8 mouse cellular contexts compared by ENCODE assay signal in the genomic region with DNA sequence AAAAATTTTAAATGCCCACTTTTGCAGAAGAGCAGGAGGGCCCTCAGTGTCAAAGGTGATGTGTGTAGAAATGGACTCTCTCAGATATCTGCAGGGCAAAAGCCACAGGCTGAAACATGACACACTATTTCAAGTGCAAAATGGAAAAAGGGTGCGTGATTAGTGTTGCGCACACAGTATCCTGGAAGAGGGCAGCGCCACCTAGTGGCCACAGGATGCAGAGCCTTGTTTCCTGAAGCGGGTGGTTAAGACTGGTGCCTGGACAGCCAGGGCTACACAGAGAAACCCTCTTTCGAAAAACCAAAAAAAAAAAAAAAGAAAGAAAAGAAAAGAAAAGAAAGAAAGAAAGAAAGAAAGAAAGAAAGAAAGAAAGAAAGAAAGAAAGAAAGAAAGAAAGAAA. TPM values are rescaled to one million over a fixed set of nuclear protein-coding genes. Genes with fewer than 3 reads are reported as not detected.
DNase-seq lines count a peak whose midpoint lies in the region; ATAC-seq lines count a peak whose summit lies in the region.

No protein-coding gene starts in this region.

- peak; percentile 92 for DNase-seq in NIH3T3 (ENCODE audit: low read depth)
- DNase-seq in cerebellum, adult 8-10 months: peak; percentile 76
- peak; percentile 51 to 90 for DNase-seq in frontal cortex, adult 2 months (ENCODE audit: extremely low spot score in 1 of 2, low spot score in 1 of 2)
- DNase-seq in hindlimb bud, embryonic 11.5 days (ENCODE audit: extremely low spot score, low read depth, low spot score): peak; percentile 77
- peak; percentile 84 to 89 for DNase-seq in left cerebral cortex, adult 18-20 months (ENCODE audit: low spot score in 2 of 2)
- peak; percentile 89 for DNase-seq in right cerebral cortex, postnatal 14 days
- DNase-seq in urinary bladder, postnatal 14 days (ENCODE audit: low spot score): peak; percentile 84

- peak; percentile 97 for ATAC-seq in megakaryocyte progenitor cell, adult 5-6 weeks (replicated peaks; ENCODE audit: poor library complexity)

RNA-seq across cellular contexts. Expression of a gene that starts 15.6 kb away (rescaled TPM):
- polyA plus RNA-seq in frontal cortex, adult 2 months (2012; rRNA removed): 9.5 and 11.2 TPM in 2 replicates
- total RNA-seq in left cerebral cortex, adult 18-20 months (2021): 10 to 100 TPM; 12.3 to 14.1 TPM
- total RNA-seq in megakaryocyte progenitor cell, adult 5-6 weeks (2015): 0.10 TPM in 1 of 2 replicates, not detected in the other
- total RNA-seq in megakaryocyte progenitor cell, adult 5-6 weeks (2017): not detected in 2 replicates

RNA-seq across cellular contexts. Expression of a gene that starts 57.5 kb away (rescaled TPM):
- polyA plus RNA-seq in frontal cortex, adult 2 months (2012; rRNA removed): not detected in 2 replicates
- total RNA-seq in left cerebral cortex, adult 18-20 months (2021): not detected
- total RNA-seq in megakaryocyte progenitor cell, adult 5-6 weeks (2015): not detected in 2 replicates
- total RNA-seq in megakaryocyte progenitor cell, adult 5-6 weeks (2017): not detected in 2 replicates

Comparison
In these comparisons a context has a peak if more than half of its experiments do, and no peak if none do; other contexts are left out.
1. Peak in every context shown above with its lines: DNase-seq and ATAC-seq.
2. RNA of a gene that starts 15.6 kb away (total RNA-seq): 12.3 to 14.1 TPM in left cerebral cortex, adult 18-20 months; 0.10 TPM in megakaryocyte progenitor cell, adult 5-6 weeks; every median in the first group is over 10 times any median in the second.